34 mouse cellular contexts compared by ENCODE assay signal in genomic region chr19:16736854-16737253, GRCm38 (mm10).
"Had no signal": no experiment of that assay in that cellular context is flagged by ENCODE, and none has a peak within 500 bp of the region (broad histone marks: within the 10 kb centered on the region; RNA-seq: fewer than 3 reads in every experiment).

No protein-coding gene starts in this region.

- H3K27me3 ChIP-seq: heart, embryonic 12.5 days; heart, embryonic 13.5 days; heart, embryonic 15.5 days; hindbrain, embryonic 12.5 days; hindbrain, embryonic 13.5 days; hindbrain, embryonic 15.5 days; intestine, embryonic 15.5 days; kidney, embryonic 15.5 days had no signal

- ATAC-seq: hindbrain, embryonic 16.5 days; hindbrain, postnatal 0 days; inflammation-experienced regulatory T-cells, adult 6 months; intestine, embryonic 15.5 days; intestine, embryonic 16.5 days; intestine, postnatal 0 days had no signal

- H3K27ac ChIP-seq: heart, embryonic 10.5 days; heart, embryonic 13.5 days; heart, embryonic 15.5 days; hindbrain, embryonic 10.5 days; hindbrain, embryonic 12.5 days; hindbrain, embryonic 13.5 days; hindbrain, embryonic 14.5 days; hindbrain, embryonic 15.5 days; hindbrain, postnatal 0 days; intestine, embryonic 15.5 days; kidney, embryonic 15.5 days; kidney, postnatal 0 days; layer of hippocampus, adult 2 months had no signal

- H3K4me1 ChIP-seq: heart, embryonic 15.5 days; hindbrain, embryonic 10.5 days; hindbrain, embryonic 12.5 days; hindbrain, embryonic 13.5 days; hindbrain, embryonic 15.5 days; intestine, embryonic 15.5 days; kidney, embryonic 15.5 days had no signal

- H3K9me3 ChIP-seq: heart, embryonic 10.5 days; heart, embryonic 12.5 days; heart, embryonic 13.5 days; heart, embryonic 15.5 days; hindbrain, embryonic 10.5 days; hindbrain, embryonic 12.5 days; hindbrain, embryonic 13.5 days; hindbrain, embryonic 15.5 days; intestine, embryonic 15.5 days; kidney, embryonic 15.5 days had no signal

- H3K36me3 ChIP-seq: heart, embryonic 10.5 days; heart, embryonic 15.5 days; hindbrain, embryonic 10.5 days; intestine, embryonic 15.5 days; kidney, embryonic 15.5 days had no signal

- DNase-seq: heart, postnatal 10 days; heart, postnatal 14 days; heart, postnatal 36 days; heart, postnatal 4 days; kidney, adult 11 months; kidney, adult 18-20 months; kidney, adult 2 months; kidney, adult 8-10 months; kidney, adult 9 months; kidney, postnatal 10 days; kidney, postnatal 14 days; kidney, postnatal 25 days; kidney, postnatal 36 days; kidney, postnatal 4 days; layer of hippocampus, adult 9-11 months had no signal

- H3K4me3 ChIP-seq: heart, embryonic 10.5 days; heart, embryonic 12.5 days; heart, embryonic 13.5 days; heart, embryonic 15.5 days; hindbrain, embryonic 10.5 days; hindbrain, embryonic 12.5 days; hindbrain, embryonic 13.5 days; hindbrain, embryonic 15.5 days; intestine, embryonic 15.5 days; kidney, embryonic 15.5 days; layer of hippocampus, adult 2 months had no signal

- H3K4me2 ChIP-seq: heart, embryonic 11.5 days; heart, embryonic 12.5 days; heart, embryonic 13.5 days; heart, embryonic 15.5 days; hindbrain, embryonic 12.5 days; hindbrain, embryonic 13.5 days; hindbrain, embryonic 14.5 days; hindbrain, embryonic 15.5 days; intestine, embryonic 15.5 days; kidney, embryonic 15.5 days had no signal

- H3K9ac ChIP-seq: heart, embryonic 12.5 days; heart, embryonic 13.5 days; heart, embryonic 15.5 days; hindbrain, embryonic 12.5 days; hindbrain, embryonic 13.5 days; hindbrain, embryonic 14.5 days; hindbrain, embryonic 15.5 days; intestine, embryonic 15.5 days; kidney, embryonic 15.5 days had no signal
